Comparison of ENCODE assay signal across 10 mouse cellular contexts in genomic region chr7:57473811-57474525, GRCm38 (mm10). TPM values are rescaled to one million over a fixed set of nuclear protein-coding genes. Genes with fewer than 3 reads are reported as not detected.
DNase-seq lines count a peak whose midpoint lies in the region; ATAC-seq and TF ChIP-seq lines count a peak whose summit lies in the region.
"Had no signal": no experiment of that assay in that cellular context is flagged by ENCODE, and none has a peak within 500 bp of the region (broad histone marks: within the 10 kb centered on the region; RNA-seq: fewer than 3 reads in every experiment).

No protein-coding gene starts in this region.

- peak; percentile 72 for ATAC-seq in midbrain, postnatal 0 days (ENCODE audit: low FRiP score)
- no peak for ATAC-seq in granulocyte monocyte progenitor cell, adult 5-6 weeks (replicated peaks; ENCODE audit: poor library complexity, severe bottlenecking)

- no peak overlapping the region for H3K9ac ChIP-seq in midbrain, postnatal 0 days (replicated peaks; ENCODE audit: low read length, poor library complexity, severe bottlenecking)

- H3K4me3 ChIP-seq in midbrain, postnatal 0 days (ENCODE audit: low read depth, low read length), result no peak overlapping the region

- no peak overlapping the region for H3K27ac ChIP-seq in midbrain, postnatal 0 days (ENCODE audit: low read depth, low read length)

- TF ChIP-seq CTCF in midbrain, postnatal 0 days (IDR thresholded peaks at IDR 0.05), result peak; percentile 95

- no peaks in the 10 kb centered on the region for H3K9me3 ChIP-seq in midbrain, postnatal 0 days (ENCODE audit: low read length)

- H3K4me2 ChIP-seq in midbrain, postnatal 0 days (ENCODE audit: low read depth, low read length, poor library complexity, severe bottlenecking), result no peak overlapping the region

- intact Hi-C loops in heart, postnatal 14 days (cut with DNase I), result loop anchor here (5.0 kb wide), 2 partner anchors 527 to 1182 kb away; no protein-coding TSS in a partner anchor

- H3K27me3 ChIP-seq in midbrain, postnatal 0 days (ENCODE audit: insufficient read depth, low read length), result no peaks in the 10 kb centered on the region

- no peaks in the 10 kb centered on the region for H3K4me1 ChIP-seq in midbrain, postnatal 0 days (ENCODE audit: insufficient read depth, low read length)

- no peaks in the 10 kb centered on the region for H3K36me3 ChIP-seq in midbrain, postnatal 0 days (ENCODE audit: insufficient read depth, low read length)

- DNase-seq in 416B (ENCODE audit: low read depth), result peak; percentile 42
- DNase-seq in MN1 (ENCODE audit: low spot score), result peak; percentile 13
- DNase-seq in cerebellum, postnatal 14 days, result peak; percentile 66 to 73
- DNase-seq in heart, postnatal 14 days, result peak; percentile 2 to 48
- DNase-seq in layer of hippocampus, adult 9-10 months (ENCODE audit: low spot score), result peak; percentile 57
- peak; percentile 92 for DNase-seq in midbrain, postnatal 0 days (ENCODE audit: low spot score)
- no peak for DNase-seq in thymus, postnatal 25 days

- 83% methylated on average over 4 of the region's 4 CpGs for WGBS in midbrain, postnatal 0 days

RNA-seq across cellular contexts. Expression of gene Gabra5, which starts 35.9 kb away (rescaled TPM):
- not detected for total RNA-seq in heart, postnatal 14 days (2021)
- 84.4 and 88.7 TPM in 2 replicates for total RNA-seq in midbrain, postnatal 0 days (2014; rRNA removed)
- polyA plus RNA-seq in midbrain, postnatal 0 days (2015; fragmentation: Nextera tagmentation; extraction: Ambion mirVana), result 88.1 and 90.8 TPM in 2 replicates
- not detected in 2 replicates for total RNA-seq in granulocyte monocyte progenitor cell, adult 5-6 weeks (2014; fragmentation: Nextera tagmentation)
- total RNA-seq in granulocyte monocyte progenitor cell, adult 5-6 weeks (2017), result not detected in 2 replicates
- total RNA-seq: common myeloid progenitor, adult 5-6 weeks had no signal
- polyA plus RNA-seq: liver, embryonic 16.5 days had no signal

RNA-seq across cellular contexts. Expression of gene Gabrb3, which starts 54.5 kb away (rescaled TPM):
- under 1 TPM; 0.43 to 0.49 TPM for total RNA-seq in heart, postnatal 14 days (2021)
- total RNA-seq in midbrain, postnatal 0 days (2014; rRNA removed), result 159 and 191 TPM in 2 replicates
- polyA plus RNA-seq in midbrain, postnatal 0 days (2015; fragmentation: Nextera tagmentation; extraction: Ambion mirVana), result 47.8 and 58.0 TPM in 2 replicates
- not detected in 2 replicates for total RNA-seq in granulocyte monocyte progenitor cell, adult 5-6 weeks (2014; fragmentation: Nextera tagmentation)
- total RNA-seq in granulocyte monocyte progenitor cell, adult 5-6 weeks (2017), result 0.21 TPM in 1 of 2 replicates, not detected in the other
- total RNA-seq: common myeloid progenitor, adult 5-6 weeks had no signal
- polyA plus RNA-seq: liver, embryonic 16.5 days had no signal

Comparison
In these comparisons a context has a peak if more than half of its experiments do, and no peak if none do; other contexts are left out.
1. RNA of gene Gabra5, which starts 35.9 kb away (total RNA-seq): 84.4 to 88.7 TPM in midbrain, postnatal 0 days; not detected in heart, postnatal 14 days and not detected in granulocyte monocyte progenitor cell, adult 5-6 weeks; every median in the first group is over 10 times any median in the second.
2. RNA of gene Gabrb3, which starts 54.5 kb away (total RNA-seq): 159 to 191 TPM in midbrain, postnatal 0 days; 0.43 to 0.49 TPM in heart, postnatal 14 days and 0.21 TPM in granulocyte monocyte progenitor cell, adult 5-6 weeks; every median in the first group is over 100 times any median in the second.